Mouse (Mus musculus) erythroblast, embryonic 14.5 days (primary cell): Measurements from ENCODE around the gene Ccdc40.

ENCODE experiments used
- GATA1 ChIP-seq: IDR thresholded peaks from 2 replicates; pipeline ENCODE4 v1.6.1; 2012; ENCODE audit warnings: low read length, inconsistent platforms, mixed read lengths
- TAL1 ChIP-seq: IDR thresholded peaks from 3 replicates; pipeline ENCODE4 v1.6.1; 2012; ENCODE audit warnings: low read length, inconsistent platforms, mixed read lengths

GRCm38 (mm10) chr11:119188389-119188788 is 40.0 kb upstream of the Ccdc40 start:
- TF ChIP-seq TAL1 = no peak
- no peak for TF ChIP-seq GATA1
